ENCODE assay signal across 11 mouse cellular contexts in the genomic region with DNA sequence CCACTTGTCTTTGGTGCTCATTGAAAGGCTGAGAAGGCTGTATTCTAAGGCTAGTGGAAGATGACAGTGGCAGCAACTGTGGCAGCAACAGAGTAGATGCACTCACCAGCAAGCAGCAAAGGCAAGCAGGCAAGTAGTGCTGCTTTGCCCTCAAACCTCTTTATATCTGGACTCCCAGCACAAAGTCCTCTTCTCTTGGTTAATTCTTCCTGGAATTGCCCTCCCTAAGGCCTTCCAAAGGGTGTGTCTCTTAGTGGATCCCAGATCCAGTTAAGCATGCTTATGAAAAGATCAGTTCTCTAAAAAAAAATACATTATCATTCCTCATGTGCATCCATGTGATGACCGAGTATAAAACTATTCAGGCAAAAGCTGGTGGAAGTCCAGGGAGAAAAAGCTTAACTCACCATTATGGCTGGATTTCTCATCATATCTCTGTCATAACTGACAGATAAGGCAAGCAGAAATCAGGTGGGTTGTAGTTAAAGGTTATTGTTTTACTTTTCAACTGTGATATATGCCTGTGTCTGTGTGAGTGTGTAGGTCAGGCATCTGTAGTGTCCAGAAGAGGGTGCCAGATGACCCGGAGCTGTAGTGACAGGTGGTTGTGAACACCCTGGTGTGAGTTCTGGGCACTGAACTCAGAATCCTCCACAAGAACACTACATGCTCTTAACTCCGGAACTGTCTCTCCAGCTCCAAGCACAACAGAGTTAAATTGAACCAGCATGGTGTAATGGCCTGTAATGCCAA.
"Had no signal": no experiment of that assay in that cellular context is flagged by ENCODE, and none has a peak within 500 bp of the region (broad histone marks: within the 10 kb centered on the region; RNA-seq: fewer than 3 reads in every experiment).

No protein-coding gene starts in this region.

- H3K27ac ChIP-seq: limb, embryonic 10.5 days; liver, embryonic 15.5 days; midbrain, embryonic 13.5 days had no signal

- H3K27me3 ChIP-seq: liver, embryonic 15.5 days had no signal

- ATAC-seq: lung, postnatal 0 days; midbrain, embryonic 13.5 days had no signal

- H3K4me1 ChIP-seq: liver, embryonic 15.5 days; midbrain, embryonic 13.5 days had no signal

- DNase-seq: kidney, postnatal 14 days; layer of hippocampus, adult 9-11 months; lung, adult 2 months; lung, postnatal 36 days; right cerebral cortex, postnatal 14 days; thymus, adult 2 months; thymus, postnatal 25 days had no signal

- H3K4me3 ChIP-seq: limb, embryonic 10.5 days; liver, embryonic 15.5 days; midbrain, embryonic 13.5 days had no signal

- H3K36me3 ChIP-seq: limb, embryonic 10.5 days; liver, embryonic 15.5 days; midbrain, embryonic 13.5 days had no signal
